Mouse (Mus musculus): Measurements from ENCODE around the gene Bptf. TPM values are rescaled to one million over a fixed set of nuclear protein-coding genes. Genes with fewer than 3 reads are reported as not detected.
"Not testable (repeated sequence)": the region's sequence is repeated elsewhere in the genome, so short reads cannot be mapped to it uniquely, and the experiment has no call there.

Gene Bptf
- 106 and 348 TPM in 2 replicates for polyA plus RNA-seq (2012; ENCODE audit: insufficient read depth, low replicate concordance)

DNA sequence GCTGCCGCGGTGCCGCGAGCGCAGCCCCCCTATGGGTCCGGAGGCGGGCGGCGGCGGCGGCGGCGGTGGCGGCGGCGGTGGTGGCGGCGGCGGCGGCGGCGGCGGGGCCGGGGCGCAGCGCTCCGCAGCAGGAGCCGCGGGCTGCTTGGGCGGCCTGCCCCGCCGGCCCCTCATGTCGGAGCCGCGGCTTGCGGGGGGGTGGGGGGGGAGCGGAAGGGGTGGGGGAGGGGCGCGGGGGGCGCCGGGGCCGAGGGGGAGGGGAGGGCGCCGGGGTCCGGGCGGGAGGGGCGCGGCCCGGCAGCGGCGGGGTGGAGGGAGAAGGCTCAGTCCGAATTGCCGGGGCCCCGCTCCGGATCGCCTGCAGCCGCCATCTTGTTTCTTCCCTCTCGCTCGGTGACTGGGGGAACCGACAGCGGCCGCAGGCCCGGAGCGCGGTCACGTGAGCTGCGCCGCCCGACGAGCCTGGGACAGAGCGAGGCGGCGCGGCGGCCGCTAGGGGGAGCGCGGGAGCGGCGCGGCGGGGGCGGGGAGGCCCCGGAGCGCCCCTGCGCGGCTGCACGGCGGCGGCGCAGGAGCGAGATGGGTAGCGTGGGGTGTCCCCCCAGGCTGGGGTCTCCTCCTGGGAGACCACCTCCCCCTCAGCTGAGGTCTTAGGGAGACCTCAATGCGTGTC, at the start of gene Bptf:
Gene Bptf, minus strand, starts transcription at position 379 of the 673 bp plus-strand sequence.
- H3K36me3 ChIP-seq (replicated peaks; ENCODE audit: low read length): no peaks in the 10 kb centered on the region
- no peaks in the 10 kb centered on the region for H3K9me3 ChIP-seq
- TF ChIP-seq FLI1 (IDR thresholded peaks at IDR 0.05; ENCODE audit: low read length) (no peak), GATA1 (IDR thresholded peaks at IDR 0.05; ENCODE audit: borderline replicate concordance, low read length) (no peak)
- H3K4me3 ChIP-seq (replicated peaks): peak within 1 kb of the TSS; percentile 100
- peaks cover 30% of the 10 kb centered on the region for H3K4me1 ChIP-seq
- H3K27me3 ChIP-seq (replicated peaks): no peaks in the 10 kb centered on the region

DNA sequence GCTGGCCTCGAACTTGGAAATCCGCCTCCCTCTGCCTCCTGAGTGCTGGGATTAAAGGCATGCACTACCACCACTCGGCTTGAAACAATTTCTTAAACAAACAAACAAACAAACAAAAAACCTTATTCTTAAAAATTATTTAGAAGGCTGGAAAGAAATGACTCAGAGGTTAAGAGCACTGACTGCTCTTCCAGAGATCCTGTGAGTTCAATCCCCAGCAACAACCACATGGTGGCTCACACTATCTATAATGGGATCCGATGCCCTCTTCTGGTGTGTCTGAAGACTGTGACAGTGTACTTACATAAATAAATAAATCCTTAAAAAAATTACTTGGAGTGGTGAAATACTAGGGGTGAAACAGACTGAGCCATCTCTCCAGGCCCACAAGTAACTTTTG, 29.3 kb upstream of the Bptf start:
- Histone ChIP-seq H3K9me3 (no peaks in the 10 kb centered on the region), H3K36me3 (replicated peaks; ENCODE audit: low read length) (peaks cover 7% of the 10 kb centered on the region), H3K4me3 (replicated peaks) (no peak overlapping the region), H3K4me1 (peaks cover 14% of the 10 kb centered on the region), H3K27me3 (replicated peaks) (peaks cover 4% of the 10 kb centered on the region)
- no peak for TF ChIP-seq GATA1 (IDR thresholded peaks at IDR 0.05; ENCODE audit: borderline replicate concordance, low read length)
- no peak for TF ChIP-seq FLI1 (IDR thresholded peaks at IDR 0.05; ENCODE audit: low read length)

DNA sequence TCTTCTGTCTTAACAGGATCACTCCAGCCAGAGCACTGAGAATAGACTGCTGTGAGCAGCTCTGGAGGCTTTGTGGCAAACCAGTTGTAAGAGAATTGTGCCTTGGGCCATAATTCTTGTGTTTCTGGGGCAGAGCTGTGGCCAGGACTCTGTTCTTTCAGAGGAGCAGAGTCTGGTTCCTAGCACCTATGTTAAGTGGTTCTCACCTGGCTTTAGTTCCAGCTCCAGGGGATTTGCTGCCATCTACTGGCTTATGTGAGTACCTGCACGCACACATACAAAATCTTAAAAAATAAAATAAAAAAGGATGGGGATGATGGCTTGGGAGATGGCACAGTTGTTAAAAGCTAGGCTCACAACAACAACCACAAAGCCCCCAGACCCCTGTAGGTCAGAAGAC, 27.1 kb upstream of the Bptf start:
- TF ChIP-seq FLI1 (IDR thresholded peaks at IDR 0.05; ENCODE audit: low read length) (no peak), GATA1 (IDR thresholded peaks at IDR 0.05; ENCODE audit: borderline replicate concordance, low read length) (no peak)
- Histone ChIP-seq H3K36me3 (replicated peaks; ENCODE audit: low read length) (no peaks in the 10 kb centered on the region), H3K4me1 (peaks cover 14% of the 10 kb centered on the region), H3K27me3 (replicated peaks) (peaks cover 4% of the 10 kb centered on the region), H3K9me3 (peaks cover 14% of the 10 kb centered on the region), H3K4me3 (replicated peaks) (no peak overlapping the region)

DNA sequence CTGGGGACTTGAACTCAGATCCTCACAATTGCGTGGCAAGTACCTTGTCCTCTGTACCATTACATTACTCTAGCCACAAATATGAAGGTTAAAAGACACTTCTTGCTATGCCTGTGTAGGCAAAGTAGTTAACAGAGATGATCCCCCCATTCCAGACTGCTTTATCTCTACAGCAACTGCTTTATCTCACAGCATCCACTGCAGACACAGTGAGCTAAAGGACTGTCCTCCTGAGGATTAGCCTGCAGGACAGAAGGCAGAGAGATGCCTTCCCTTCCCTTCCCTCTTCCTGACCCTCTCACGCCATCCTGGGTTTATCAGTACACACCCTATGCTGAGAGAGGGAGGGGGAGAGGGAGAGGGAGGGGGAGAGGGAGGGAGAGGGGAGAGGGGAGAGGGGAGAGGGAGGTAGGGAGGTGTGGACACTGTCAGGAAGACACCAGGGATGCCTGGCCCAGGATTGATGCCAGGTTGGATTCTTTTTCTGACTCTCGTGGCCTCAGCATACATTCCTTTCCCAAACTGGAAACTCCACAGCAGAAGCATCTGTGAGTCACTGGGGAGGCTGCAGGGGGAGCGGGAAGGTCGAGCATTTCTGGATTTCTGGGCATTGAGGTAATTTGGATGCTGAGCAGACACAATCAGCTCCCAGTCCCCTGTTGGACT, 25.2 kb upstream of the Bptf start:
- H3K4me1 ChIP-seq: peaks cover 11% of the 10 kb centered on the region
- H3K9me3 ChIP-seq: peaks cover 23% of the 10 kb centered on the region
- no peaks in the 10 kb centered on the region for H3K36me3 ChIP-seq (replicated peaks; ENCODE audit: low read length)
- TF ChIP-seq FLI1 (IDR thresholded peaks at IDR 0.05; ENCODE audit: low read length): no peak
- no peak for TF ChIP-seq GATA1 (IDR thresholded peaks at IDR 0.05; ENCODE audit: borderline replicate concordance, low read length)
- no peak overlapping the region for H3K4me3 ChIP-seq (replicated peaks)
- H3K27me3 ChIP-seq (replicated peaks): peaks cover 4% of the 10 kb centered on the region

DNA sequence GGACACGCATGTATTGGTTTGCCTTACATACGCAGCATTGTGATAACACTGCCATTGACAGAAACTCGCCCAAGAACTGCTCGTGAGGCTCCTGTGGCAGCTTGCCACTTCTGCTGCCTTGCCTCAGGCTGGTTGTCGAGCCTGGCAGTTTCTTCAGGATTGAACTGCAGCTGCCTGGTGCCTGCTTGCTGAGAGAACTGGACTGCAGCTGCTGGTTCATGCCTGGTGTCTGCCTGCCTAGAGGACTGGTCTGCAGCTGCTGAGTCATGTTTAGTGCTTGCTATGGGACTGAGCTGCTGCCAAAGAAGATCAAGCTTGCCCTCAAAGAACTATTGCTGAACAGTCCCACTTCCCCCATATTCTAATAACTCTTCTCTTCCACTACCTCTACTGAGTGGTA, 23.4 kb upstream of the Bptf start:
- no peak overlapping the region for H3K4me3 ChIP-seq (replicated peaks)
- no peak for TF ChIP-seq GATA1 (IDR thresholded peaks at IDR 0.05; ENCODE audit: borderline replicate concordance, low read length)
- peaks cover 4% of the 10 kb centered on the region for H3K27me3 ChIP-seq (replicated peaks)
- H3K9me3 ChIP-seq: peaks cover 23% of the 10 kb centered on the region
- no peaks in the 10 kb centered on the region for H3K36me3 ChIP-seq (replicated peaks; ENCODE audit: low read length)
- peaks cover 11% of the 10 kb centered on the region for H3K4me1 ChIP-seq

DNA sequence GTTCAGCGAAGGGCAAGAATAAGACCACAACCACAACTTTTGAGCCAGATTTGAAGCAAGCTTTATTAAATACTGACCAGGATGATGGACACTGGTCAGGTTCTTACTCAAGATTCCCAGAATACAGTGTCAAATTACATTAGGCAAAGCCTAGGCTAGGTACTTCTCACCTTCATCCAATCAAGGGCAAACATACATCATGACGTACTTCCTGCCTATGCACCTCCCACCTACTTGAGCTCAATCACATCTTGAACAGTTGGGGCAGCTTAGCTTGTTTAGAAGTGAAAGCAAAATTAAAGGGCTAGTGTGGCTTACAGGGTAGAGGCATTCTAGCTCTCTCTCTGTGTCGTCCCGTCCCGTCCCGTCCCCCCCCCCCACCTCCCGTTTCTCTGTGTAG, 22.5 kb upstream of the Bptf start:
- TF ChIP-seq GATA1 (IDR thresholded peaks at IDR 0.05; ENCODE audit: borderline replicate concordance, low read length) (no peak), FLI1 (IDR thresholded peaks at IDR 0.05; ENCODE audit: low read length) (no peak)
- peaks cover 4% of the 10 kb centered on the region for H3K27me3 ChIP-seq (replicated peaks)
- H3K9me3 ChIP-seq: peaks cover 23% of the 10 kb centered on the region
- H3K36me3 ChIP-seq (replicated peaks; ENCODE audit: low read length): no peaks in the 10 kb centered on the region
- H3K4me1 ChIP-seq: peaks cover 16% of the 10 kb centered on the region
- H3K4me3 ChIP-seq (replicated peaks): peak overlapping the region; percentile 42

DNA sequence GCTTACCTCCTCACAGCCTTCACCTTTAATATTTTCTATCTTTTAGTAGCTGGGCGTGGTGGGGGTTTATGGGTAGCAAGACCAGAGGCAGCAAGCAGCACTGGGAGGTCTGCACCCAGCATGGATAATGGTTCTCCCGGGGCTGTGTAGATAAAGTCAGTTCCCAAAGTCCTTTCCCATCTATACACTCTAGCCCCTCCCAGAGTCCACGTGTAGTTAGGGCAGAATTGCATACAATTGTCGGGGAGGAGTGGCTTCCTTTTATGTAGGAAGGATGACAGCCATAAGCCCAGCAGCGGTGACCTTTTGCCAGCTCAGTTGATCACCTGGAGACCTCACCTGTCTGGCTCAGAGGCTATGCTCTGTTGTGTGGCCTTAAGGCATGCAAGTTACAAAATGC, 21.7 kb upstream of the Bptf start:
- Histone ChIP-seq H3K9me3 (peaks cover 23% of the 10 kb centered on the region), H3K36me3 (replicated peaks; ENCODE audit: low read length) (no peaks in the 10 kb centered on the region), H3K27me3 (replicated peaks) (peaks cover 4% of the 10 kb centered on the region), H3K4me3 (replicated peaks) (no peak overlapping the region), H3K4me1 (peaks cover 23% of the 10 kb centered on the region)
- TF ChIP-seq FLI1 (IDR thresholded peaks at IDR 0.05; ENCODE audit: low read length) (no peak), GATA1 (IDR thresholded peaks at IDR 0.05; ENCODE audit: borderline replicate concordance, low read length) (no peak)

- no peak overlapping the region for H3K4me3 ChIP-seq (replicated peaks)
- TF ChIP-seq FLI1 (IDR thresholded peaks at IDR 0.05; ENCODE audit: low read length): no peak
- no peak for TF ChIP-seq GATA1 (IDR thresholded peaks at IDR 0.05; ENCODE audit: borderline replicate concordance, low read length)
- H3K4me1 ChIP-seq: peaks cover 19% of the 10 kb centered on the region
- peaks cover 23% of the 10 kb centered on the region for H3K9me3 ChIP-seq
- H3K27me3 ChIP-seq (replicated peaks): no peaks in the 10 kb centered on the region
- H3K36me3 ChIP-seq (replicated peaks; ENCODE audit: low read length): no peaks in the 10 kb centered on the region
Measured at GRCm38 (mm10) chr11:107151809-107152208, 19.9 kb upstream of the Bptf start.

DNA sequence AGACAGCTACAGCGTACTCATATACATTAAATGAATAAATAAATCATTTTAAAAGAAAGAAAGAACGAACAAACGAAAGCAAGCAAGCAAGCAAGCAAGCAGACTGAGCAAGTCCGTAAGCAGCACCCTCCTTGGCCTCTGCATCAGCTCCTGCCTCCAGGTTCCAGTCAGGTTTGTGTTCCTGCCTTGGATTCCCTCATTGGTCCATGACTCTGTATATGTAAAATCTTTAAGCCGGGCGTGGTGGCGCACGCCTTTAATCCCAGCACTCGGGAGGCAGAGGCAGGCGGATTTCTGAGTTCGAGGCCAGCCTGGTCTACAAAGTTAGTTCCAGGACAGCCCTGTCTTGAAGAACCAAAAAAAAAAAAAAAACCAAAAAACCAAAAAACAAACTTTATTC, 12.0 kb upstream of the Bptf start:
- not testable (repeated sequence) for H3K9me3 ChIP-seq; H3K27me3 ChIP-seq (replicated peaks); H3K36me3 ChIP-seq (replicated peaks; ENCODE audit: low read length); H3K4me3 ChIP-seq (replicated peaks)
- H3K4me1 ChIP-seq: peaks cover 12% of the 10 kb centered on the region

DNA sequence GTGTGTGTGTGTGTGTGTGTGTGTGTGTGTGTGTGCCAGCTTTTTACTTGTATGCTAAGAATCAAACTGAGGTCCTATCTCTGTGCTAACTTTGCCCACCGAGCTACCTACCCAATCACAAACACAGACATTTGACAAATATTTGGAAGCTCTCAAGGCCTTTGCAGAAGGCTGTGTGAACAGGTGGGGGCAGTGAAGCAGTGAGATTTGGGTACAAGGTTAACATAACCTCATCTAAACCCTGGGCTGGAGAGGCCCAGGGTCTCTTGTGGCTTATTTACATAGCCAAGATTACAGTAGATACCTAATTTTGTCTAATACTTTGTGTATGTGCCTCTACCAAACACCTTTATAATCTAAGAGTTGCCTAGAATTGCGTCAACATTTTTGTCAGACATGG, 10.5 kb upstream of the Bptf start:
- Histone ChIP-seq H3K9me3 (peaks cover 3% of the 10 kb centered on the region; the same call in 1 of the 2 replicates), H3K4me3 (replicated peaks) (no peak overlapping the region), H3K36me3 (replicated peaks; ENCODE audit: low read length) (no peaks in the 10 kb centered on the region), H3K4me1 (peaks cover 5% of the 10 kb centered on the region), H3K27me3 (replicated peaks) (no peaks in the 10 kb centered on the region)
- TF ChIP-seq FLI1 (IDR thresholded peaks at IDR 0.05; ENCODE audit: low read length) (no peak), GATA1 (IDR thresholded peaks at IDR 0.05; ENCODE audit: borderline replicate concordance, low read length) (no peak)
